ENCODE assay signal across 13 mouse cellular contexts in genomic region chr10:95681481-95681880, GRCm38 (mm10). TPM values are rescaled to one million over a fixed set of nuclear protein-coding genes. Genes with fewer than 3 reads are reported as not detected.
DNase-seq lines count a peak whose midpoint lies in the region; ATAC-seq and TF ChIP-seq lines count a peak whose summit lies in the region.
"Had no signal": no experiment of that assay in that cellular context is flagged by ENCODE, and none has a peak within 500 bp of the region (broad histone marks: within the 10 kb centered on the region; RNA-seq: fewer than 3 reads in every experiment).

No protein-coding gene starts in this region.

- no peak for DNase-seq in forebrain, embryonic 14.5 days (ENCODE audit: low spot score)
- no peak for DNase-seq in hindbrain, postnatal 0 days (ENCODE audit: low spot score)
- no peak for DNase-seq in hindbrain, embryonic 14.5 days (ENCODE audit: low spot score)
- no peak for DNase-seq in thymus, postnatal 14 days
- DNase-seq in layer of hippocampus, adult 11-12 months (ENCODE audit: low spot score): no peak
- DNase-seq: adrenal gland, adult 2 months; forebrain, postnatal 0 days; layer of hippocampus, adult 9-11 months had no signal

- H3K9me3 ChIP-seq in forebrain, embryonic 13.5 days (replicated peaks): no peaks in the 10 kb centered on the region
- no peaks in the 10 kb centered on the region for H3K9me3 ChIP-seq in forebrain, embryonic 14.5 days (replicated peaks; ENCODE audit: control insufficient read depth, low read length)
- H3K9me3 ChIP-seq in hindbrain, embryonic 12.5 days (replicated peaks): no peaks in the 10 kb centered on the region
- H3K9me3 ChIP-seq in hindbrain, postnatal 0 days (ENCODE audit: low read length): no peaks in the 10 kb centered on the region
- H3K9me3 ChIP-seq in hindbrain, embryonic 14.5 days (ENCODE audit: control insufficient read depth, low read length): no peaks in the 10 kb centered on the region
- H3K9me3 ChIP-seq in liver, embryonic 15.5 days (replicated peaks): no peaks in the 10 kb centered on the region
- H3K9me3 ChIP-seq: limb, embryonic 15.5 days had no signal

- H3K27ac ChIP-seq in forebrain, embryonic 13.5 days: no peak overlapping the region
- H3K27ac ChIP-seq in forebrain, embryonic 14.5 days (ENCODE audit: low read depth, low read length): no peak overlapping the region
- H3K27ac ChIP-seq in hindbrain, embryonic 12.5 days: no peak overlapping the region
- no peak overlapping the region for H3K27ac ChIP-seq in hindbrain, postnatal 0 days
- H3K27ac ChIP-seq in hindbrain, embryonic 14.5 days: no peak overlapping the region
- H3K27ac ChIP-seq in liver, embryonic 15.5 days (replicated peaks): 0 out of 2 replicates have a peak overlapping the region, but pooled peaks have one; percentile 4
- H3K27ac ChIP-seq: limb, embryonic 15.5 days had no signal

- no peaks in the 10 kb centered on the region for H3K36me3 ChIP-seq in forebrain, embryonic 13.5 days (ENCODE audit: poor library complexity, severe bottlenecking)
- no peaks in the 10 kb centered on the region for H3K36me3 ChIP-seq in forebrain, embryonic 14.5 days (ENCODE audit: control insufficient read depth, insufficient read depth, low read length)
- no peaks in the 10 kb centered on the region for H3K36me3 ChIP-seq in hindbrain, embryonic 12.5 days
- no peaks in the 10 kb centered on the region for H3K36me3 ChIP-seq in hindbrain, postnatal 0 days (ENCODE audit: insufficient read depth, low read length)
- H3K36me3 ChIP-seq in hindbrain, embryonic 14.5 days (replicated peaks; ENCODE audit: control insufficient read depth, insufficient read depth): no peaks in the 10 kb centered on the region
- no peaks in the 10 kb centered on the region for H3K36me3 ChIP-seq in liver, embryonic 15.5 days (replicated peaks)
- H3K36me3 ChIP-seq: limb, embryonic 15.5 days had no signal

- TF ChIP-seq CTCF in hindbrain, postnatal 0 days (IDR thresholded peaks at IDR 0.05; ENCODE audit: low read depth): no peak

- peak overlapping the region; percentile 46; the same call in 1 of the 2 replicates for H3K4me2 ChIP-seq in forebrain, embryonic 13.5 days
- no peak overlapping the region for H3K4me2 ChIP-seq in forebrain, embryonic 14.5 days (ENCODE audit: low read length)
- peak overlapping the region; percentile 26; the same call in 1 of the 2 replicates for H3K4me2 ChIP-seq in hindbrain, embryonic 12.5 days (replicated peaks)
- H3K4me2 ChIP-seq in hindbrain, postnatal 0 days (ENCODE audit: low read depth, low read length): no peak overlapping the region; the same call in 1 of the 2 replicates
- peak overlapping the region; percentile 43 for H3K4me2 ChIP-seq in hindbrain, embryonic 14.5 days (replicated peaks)
- peak overlapping the region; percentile 42 for H3K4me2 ChIP-seq in liver, embryonic 15.5 days

- no peak for ATAC-seq in forebrain, embryonic 13.5 days
- no peak for ATAC-seq in forebrain, embryonic 14.5 days
- no peak for ATAC-seq in hindbrain, embryonic 12.5 days (ENCODE audit: low FRiP score)
- no peak for ATAC-seq in hindbrain, postnatal 0 days
- ATAC-seq in hindbrain, embryonic 14.5 days (ENCODE audit: low FRiP score): no peak
- ATAC-seq in liver, embryonic 15.5 days (ENCODE audit: insufficient read depth): no peak

- no peaks in the 10 kb centered on the region for H3K27me3 ChIP-seq in forebrain, embryonic 13.5 days
- no peaks in the 10 kb centered on the region for H3K27me3 ChIP-seq in forebrain, embryonic 14.5 days (replicated peaks; ENCODE audit: control insufficient read depth, insufficient read depth, low read length)
- no peaks in the 10 kb centered on the region; the same call in 1 of the 2 replicates for H3K27me3 ChIP-seq in hindbrain, embryonic 12.5 days
- no peaks in the 10 kb centered on the region for H3K27me3 ChIP-seq in hindbrain, postnatal 0 days (ENCODE audit: insufficient read depth, low read length)
- H3K27me3 ChIP-seq in hindbrain, embryonic 14.5 days (ENCODE audit: control insufficient read depth, insufficient read depth, low read length): no peaks in the 10 kb centered on the region
- peaks cover 6% of the 10 kb centered on the region for H3K27me3 ChIP-seq in liver, embryonic 15.5 days
- H3K27me3 ChIP-seq: limb, embryonic 15.5 days had no signal

- 86% methylated on average over 4 of the region's 4 CpGs for WGBS in forebrain, embryonic 13.5 days
- WGBS in forebrain, embryonic 14.5 days: 88% methylated on average over 4 of the region's 4 CpGs
- 86% methylated on average over 4 of the region's 4 CpGs for WGBS in hindbrain, embryonic 12.5 days
- WGBS in hindbrain, postnatal 0 days: 87% methylated on average over 4 of the region's 4 CpGs
- WGBS in hindbrain, embryonic 14.5 days: 85% methylated on average over 4 of the region's 4 CpGs
- WGBS in liver, embryonic 15.5 days (ENCODE audit: insufficient replicate concordance): 51% methylated on average over 4 of the region's 4 CpGs

- H3K9ac ChIP-seq in forebrain, embryonic 13.5 days: no peak overlapping the region
- H3K9ac ChIP-seq in forebrain, embryonic 14.5 days (ENCODE audit: low read length): no peak overlapping the region
- H3K9ac ChIP-seq in hindbrain, embryonic 12.5 days: no peak overlapping the region
- no peak overlapping the region for H3K9ac ChIP-seq in hindbrain, postnatal 0 days (replicated peaks; ENCODE audit: low read length)
- no peak overlapping the region for H3K9ac ChIP-seq in hindbrain, embryonic 14.5 days
- H3K9ac ChIP-seq in liver, embryonic 15.5 days: no peak overlapping the region
- H3K9ac ChIP-seq: forebrain, postnatal 0 days; limb, embryonic 15.5 days had no signal

- no peak overlapping the region for H3K4me3 ChIP-seq in forebrain, embryonic 13.5 days
- H3K4me3 ChIP-seq in forebrain, embryonic 14.5 days (ENCODE audit: low read depth, low read length): no peak overlapping the region
- H3K4me3 ChIP-seq in hindbrain, embryonic 12.5 days: no peak overlapping the region
- H3K4me3 ChIP-seq in hindbrain, postnatal 0 days (ENCODE audit: low read length): no peak overlapping the region
- H3K4me3 ChIP-seq in hindbrain, embryonic 14.5 days (replicated peaks; ENCODE audit: low read length): no peak overlapping the region
- H3K4me3 ChIP-seq in liver, embryonic 15.5 days (replicated peaks): no peak overlapping the region

- 0 out of 2 replicates have a peak, but pooled peaks cover 9% of the 10 kb centered on the region for H3K4me1 ChIP-seq in forebrain, embryonic 13.5 days
- H3K4me1 ChIP-seq in forebrain, embryonic 14.5 days (ENCODE audit: control insufficient read depth, insufficient read depth, low read length): 0 out of 2 replicates have a peak, but pooled peaks cover 5% of the 10 kb centered on the region
- H3K4me1 ChIP-seq in hindbrain, embryonic 12.5 days: peaks cover 17% of the 10 kb centered on the region
- H3K4me1 ChIP-seq in hindbrain, postnatal 0 days (ENCODE audit: insufficient read depth, low read length): peaks cover 10% of the 10 kb centered on the region
- peaks cover 16% of the 10 kb centered on the region; the same call in 1 of the 2 replicates for H3K4me1 ChIP-seq in hindbrain, embryonic 14.5 days (replicated peaks; ENCODE audit: control insufficient read depth, insufficient read depth, low read length)
- peaks cover 42% of the 10 kb centered on the region for H3K4me1 ChIP-seq in liver, embryonic 15.5 days (replicated peaks)

RNA-seq across cellular contexts. Expression of gene Anapc15-ps, which starts 8.2 kb away (rescaled TPM):
- polyA plus RNA-seq in forebrain, embryonic 13.5 days (2015; fragmentation: Nextera tagmentation; extraction: Ambion mirVana): 0.91 TPM in 1 of 2 replicates, not detected in the other
- polyA plus RNA-seq in forebrain, embryonic 14.5 days (2014; fragmentation: Nextera tagmentation; extraction: Ambion mirVana): not detected in 2 replicates
- polyA plus RNA-seq in hindbrain, embryonic 12.5 days (2016; fragmentation: Nextera tagmentation; extraction: Ambion mirVana): not detected in 2 replicates
- total RNA-seq in hindbrain, postnatal 0 days (2014; rRNA removed): not detected in 2 replicates
- polyA plus RNA-seq in hindbrain, postnatal 0 days (2015; fragmentation: Nextera tagmentation; extraction: Ambion mirVana): 0.54 TPM in 1 of 2 replicates, not detected in the other
- not detected in 2 replicates for polyA plus RNA-seq in hindbrain, embryonic 14.5 days (2014; fragmentation: Nextera tagmentation; extraction: Ambion mirVana)
- not detected in 2 replicates for polyA plus RNA-seq in liver, embryonic 15.5 days (2015; fragmentation: Nextera tagmentation; extraction: Ambion mirVana)
- total RNA-seq: adrenal gland, adult 2 months; forebrain, postnatal 0 days had no signal
- polyA plus RNA-seq: adrenal gland, adult 2 months; forebrain, postnatal 0 days; limb, embryonic 15.5 days; spleen, adult 2 months had no signal

Comparison
In these comparisons a context has a peak if more than half of its experiments do, and no peak if none do; other contexts are left out.
1. H3K4me2 ChIP-seq: peak in forebrain, embryonic 13.5 days (single experiment), hindbrain, embryonic 12.5 days (single experiment), hindbrain, embryonic 14.5 days (single experiment) and liver, embryonic 15.5 days (single experiment); none in forebrain, embryonic 14.5 days (single experiment) and hindbrain, postnatal 0 days (single experiment).